Mouse (Mus musculus) C2C12 (cell line): Measurements from ENCODE around the gene Olfr45.

Experiments used
- CTCF ChIP-seq: IDR thresholded peaks from one replicate; pipeline ENCODE4 v1.5.1; 2011; ENCODE audit not compliant: control insufficient read depth, insufficient read depth, insufficient read length
- MAX ChIP-seq: IDR thresholded peaks from one replicate; pipeline ENCODE4 v1.6.1; 2011; ENCODE audit warnings: mild to moderate bottlenecking, control low read depth

DNA sequence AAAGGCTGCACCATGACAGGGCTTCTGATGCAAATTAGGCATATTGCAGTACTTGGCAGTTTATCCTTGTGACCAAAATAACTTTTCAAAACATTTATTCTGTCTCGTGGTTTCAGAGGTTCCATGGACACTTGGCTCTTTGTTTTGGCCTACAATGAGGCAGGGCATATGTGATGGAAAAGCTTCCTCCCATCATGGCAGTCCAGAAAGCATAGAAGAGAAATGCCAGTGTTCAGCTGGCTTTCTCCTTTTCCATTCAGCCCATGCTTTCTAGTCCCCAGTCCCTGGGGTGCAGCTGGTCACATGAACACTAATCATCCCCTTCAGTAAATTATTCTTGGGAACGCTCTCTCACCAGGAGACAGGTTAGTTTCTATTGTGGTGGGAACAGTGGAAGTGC, 24.6 kb downstream of the Olfr45 start:
- TF ChIP-seq CTCF = no peak
- TF ChIP-seq MAX = no peak
